Mouse (Mus musculus): Measurements from ENCODE around the gene Rnf152. TPM values are rescaled to one million over a fixed set of nuclear protein-coding genes. Genes with fewer than 3 reads are reported as not detected.
A peak's percentile ranks its signal among the peaks of the same experiment; 100 is the strongest.

Rnf152 gene
- total and polyA plus RNA-seq, 3 experiments = 0.78 to 1.1 (median 1.0) TPM

- no peak for TF ChIP-seq POLR2A (IDR thresholded peaks at IDR 0.05; ENCODE audit: insufficient read depth, low read depth, low read length)
- no peak for TF ChIP-seq EP300 (IDR thresholded peaks at IDR 0.05; ENCODE audit: insufficient read depth, low read depth, low read length)
- no peak for TF ChIP-seq CTCF (IDR thresholded peaks at IDR 0.05)
- H3K27me3 ChIP-seq (ENCODE audit: control insufficient read depth, insufficient read depth, low read length) = no peaks in the 10 kb centered on the region
- no peak overlapping the region for H3K27ac ChIP-seq
- no peak for DNase-seq
- WGBS = 90% methylated on average over 3 of the region's 3 CpGs
- H3K79me2 ChIP-seq (replicated peaks; ENCODE audit: control insufficient read depth, insufficient read depth, low read length) = no peaks in the 10 kb centered on the region
- H3K9ac ChIP-seq (ENCODE audit: low read depth, low read length) = no peak overlapping the region
- H3K4me3 ChIP-seq = no peak overlapping the region
- H3K4me1 ChIP-seq (ENCODE audit: control insufficient read depth, insufficient read depth, low read length) = no peaks in the 10 kb centered on the region
- intact Hi-C loops (cut with DNase I) = no loop called here
- no peaks in the 10 kb centered on the region for H3K36me3 ChIP-seq (ENCODE audit: control insufficient read depth, insufficient read depth, low read length)
Observed at GRCm38 (mm10) chr1:105249190-105249589, 107.3 kb downstream of the Rnf152 start.

- DNase-seq = no peak
- TF ChIP-seq POLR2A (IDR thresholded peaks at IDR 0.05; ENCODE audit: insufficient read depth, low read depth, low read length) (no peak), CTCF (IDR thresholded peaks at IDR 0.05) (no peak), EP300 (IDR thresholded peaks at IDR 0.05; ENCODE audit: insufficient read depth, low read depth, low read length) (no peak)
- Histone ChIP-seq H3K27me3 (ENCODE audit: control insufficient read depth, insufficient read depth, low read length) (no peaks in the 10 kb centered on the region), H3K9ac (ENCODE audit: low read depth, low read length) (no peak overlapping the region), H3K79me2 (replicated peaks; ENCODE audit: control insufficient read depth, insufficient read depth, low read length) (no peaks in the 10 kb centered on the region), H3K4me3 (no peak overlapping the region), H3K36me3 (ENCODE audit: control insufficient read depth, insufficient read depth, low read length) (no peaks in the 10 kb centered on the region), H3K27ac (no peak overlapping the region), H3K4me1 (ENCODE audit: control insufficient read depth, insufficient read depth, low read length) (no peaks in the 10 kb centered on the region; the same call in 1 of the 2 replicates)
- 79% methylated on average over 2 of the region's 2 CpGs for WGBS
- intact Hi-C loops (cut with DNase I) = no loop called here
Observed at GRCm38 (mm10) chr1:105246651-105247050, 109.9 kb downstream of the Rnf152 start.

GRCm38 (mm10) chr1:105246075-105246574, 110.4 kb downstream of the Rnf152 start:
- H3K79me2 ChIP-seq (replicated peaks; ENCODE audit: control insufficient read depth, insufficient read depth, low read length) = no peaks in the 10 kb centered on the region
- H3K36me3 ChIP-seq (ENCODE audit: control insufficient read depth, insufficient read depth, low read length) = no peaks in the 10 kb centered on the region
- TF ChIP-seq CTCF (IDR thresholded peaks at IDR 0.05) (no peak), POLR2A (IDR thresholded peaks at IDR 0.05; ENCODE audit: insufficient read depth, low read depth, low read length) (no peak), EP300 (IDR thresholded peaks at IDR 0.05; ENCODE audit: insufficient read depth, low read depth, low read length) (no peak)
- DNase-seq = no peak
- no peak overlapping the region for H3K27ac ChIP-seq
- WGBS = 82% methylated on average over 3 of the region's 3 CpGs
- no peak overlapping the region for H3K9ac ChIP-seq (ENCODE audit: low read depth, low read length)
- no peaks in the 10 kb centered on the region for H3K27me3 ChIP-seq (ENCODE audit: control insufficient read depth, insufficient read depth, low read length)
- intact Hi-C loops (cut with DNase I) = no loop called here
- no peaks in the 10 kb centered on the region; the same call in 1 of the 2 replicates for H3K4me1 ChIP-seq (ENCODE audit: control insufficient read depth, insufficient read depth, low read length)
- H3K4me3 ChIP-seq = no peak overlapping the region

GRCm38 (mm10) chr1:105243359-105244142, 113.0 kb downstream of the Rnf152 start:
- Histone ChIP-seq H3K36me3 (ENCODE audit: control insufficient read depth, insufficient read depth, low read length) (no peaks in the 10 kb centered on the region), H3K27ac (no peak overlapping the region), H3K4me3 (no peak overlapping the region), H3K79me2 (replicated peaks; ENCODE audit: control insufficient read depth, insufficient read depth, low read length) (no peaks in the 10 kb centered on the region), H3K4me1 (ENCODE audit: control insufficient read depth, insufficient read depth, low read length) (no peaks in the 10 kb centered on the region; the same call in 1 of the 2 replicates), H3K27me3 (ENCODE audit: control insufficient read depth, insufficient read depth, low read length) (no peaks in the 10 kb centered on the region), H3K9ac (ENCODE audit: low read depth, low read length) (no peak overlapping the region)
- 24% methylated on average over 6 of the region's 6 CpGs for WGBS
- no peak for TF ChIP-seq POLR2A (IDR thresholded peaks at IDR 0.05; ENCODE audit: insufficient read depth, low read depth, low read length)
- no peak for TF ChIP-seq EP300 (IDR thresholded peaks at IDR 0.05; ENCODE audit: insufficient read depth, low read depth, low read length)
- TF ChIP-seq CTCF (IDR thresholded peaks at IDR 0.05) = no peak
- peak in 1 of 2 experiments; percentile 20 for DNase-seq
- intact Hi-C loops (cut with DNase I) = no loop called here

GRCm38 (mm10) chr1:105240185-105240584, 116.3 kb downstream of the Rnf152 start:
- DNase-seq = no peak
- no peak for TF ChIP-seq CTCF (IDR thresholded peaks at IDR 0.05)
- no peak for TF ChIP-seq EP300 (IDR thresholded peaks at IDR 0.05; ENCODE audit: insufficient read depth, low read depth, low read length)
- TF ChIP-seq POLR2A (IDR thresholded peaks at IDR 0.05; ENCODE audit: insufficient read depth, low read depth, low read length) = no peak
- Histone ChIP-seq H3K4me1 (ENCODE audit: control insufficient read depth, insufficient read depth, low read length) (no peaks in the 10 kb centered on the region; the same call in 1 of the 2 replicates), H3K79me2 (replicated peaks; ENCODE audit: control insufficient read depth, insufficient read depth, low read length) (no peaks in the 10 kb centered on the region), H3K4me3 (no peak overlapping the region), H3K36me3 (ENCODE audit: control insufficient read depth, insufficient read depth, low read length) (no peaks in the 10 kb centered on the region), H3K9ac (ENCODE audit: low read depth, low read length) (no peak overlapping the region), H3K27ac (no peak overlapping the region), H3K27me3 (ENCODE audit: control insufficient read depth, insufficient read depth, low read length) (no peaks in the 10 kb centered on the region)
- intact Hi-C loops (cut with DNase I) = no loop called here
